Mouse (Mus musculus) liver, embryonic 14.5 days (tissue): ENCODE measurements around the gene Cfap77.
A peak's percentile ranks its signal among the peaks of the same experiment; 100 is the strongest.

ENCODE experiments used
- CTCF ChIP-seq: IDR thresholded peaks from 2 replicates; pipeline ENCODE4 v1.5.1; 2016; ENCODE audit warnings: antibody characterized with exemption, low read depth, control low read depth
- EP300 ChIP-seq: IDR thresholded peaks from 2 replicates; pipeline ENCODE4 v1.6.1; 2016; ENCODE audit warnings: antibody characterized with exemption, low read depth

GRCm38 (mm10) chr2:28988781-28989180 is 66.1 kb downstream of the Cfap77 start:
- TF ChIP-seq EP300 (no peak), CTCF (peak; percentile 43)
